Mouse (Mus musculus): ENCODE results near the gene Nek9. TPM values are rescaled to one million over a fixed set of nuclear protein-coding genes. Genes with fewer than 3 reads are reported as not detected.
A peak's percentile ranks its signal among the peaks of the same experiment; 100 is the strongest.

Gene Nek9
- polyA plus RNA-seq, 1 experiment from 2014 or later = 17.3 TPM

DNA sequence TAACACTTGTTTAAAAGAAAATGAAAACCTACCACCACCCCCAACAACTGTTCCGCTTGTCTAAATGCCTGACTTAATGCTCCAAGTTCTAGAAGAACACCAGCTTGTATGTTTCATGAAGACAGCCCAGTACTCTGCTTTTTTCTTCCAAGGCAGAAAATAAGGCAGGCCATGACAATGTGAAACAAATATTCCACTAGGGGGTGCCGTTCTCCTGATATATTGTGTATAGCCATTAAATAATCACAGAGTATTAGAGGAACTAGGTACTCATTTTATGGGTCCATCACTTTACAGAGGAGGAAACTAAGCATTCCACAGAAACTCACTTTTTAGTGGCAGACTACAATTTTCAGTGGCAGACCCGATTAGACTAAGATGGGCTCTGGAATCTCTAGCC lies 7.2 kb upstream of the Nek9 start:
- H3K27me3 ChIP-seq (ENCODE audit: control insufficient read depth, insufficient read depth, low read length) = no peaks in the 10 kb centered on the region
- no peak overlapping the region for H3K27ac ChIP-seq (replicated peaks in 1 of 2; ENCODE audit: control insufficient read depth in 1 of 2, insufficient read depth in 1 of 2, low read depth in 2 of 2, low read length in 2 of 2)
- H3K4me1 ChIP-seq (ENCODE audit: control insufficient read depth in 2 of 2, insufficient read depth in 2 of 2, low read length in 2 of 2) = peaks cover 5 to 18% of the 10 kb centered on the region in 2 experiments; a peak in 3 of 4 replicates
- peaks cover 64% of the 10 kb centered on the region for H3K36me3 ChIP-seq (ENCODE audit: control insufficient read depth, insufficient read depth, low read length)
- H3K4me2 ChIP-seq (ENCODE audit: low read length) = no peak overlapping the region
- WGBS = 42% methylated on average over 3 of the region's 3 CpGs
- no peaks in the 10 kb centered on the region for H3K9me3 ChIP-seq (ENCODE audit: control insufficient read depth, low read length)
- H3K9ac ChIP-seq (ENCODE audit: low read length) = no peak overlapping the region
- ATAC-seq (ENCODE audit: insufficient number of reproducible peaks, insufficient read depth, low FRiP score, low read depth) = no peak
- no peak overlapping the region for H3K4me3 ChIP-seq (ENCODE audit: control insufficient read depth in 1 of 2, insufficient read depth in 1 of 2, low read depth in 1 of 2, low read length in 2 of 2)

DNA sequence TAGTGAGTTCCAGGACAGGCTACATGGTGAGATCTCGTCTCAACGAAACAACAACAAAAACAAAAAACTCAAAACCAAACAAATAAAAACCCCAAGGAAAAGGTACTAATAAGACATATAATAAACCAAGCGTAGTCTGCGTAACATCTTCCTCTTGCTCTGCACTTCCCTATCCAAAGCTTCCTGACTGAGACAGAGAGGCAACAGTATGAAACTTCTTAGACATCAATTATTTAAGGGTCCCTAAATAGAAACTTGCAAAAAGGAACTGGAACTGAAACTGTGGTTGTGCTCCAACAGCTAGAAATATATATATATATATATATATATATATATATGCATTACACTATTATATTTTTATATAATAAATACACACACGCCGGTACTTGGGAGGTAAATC lies 6.4 kb upstream of the Nek9 start:
- Histone ChIP-seq H3K27me3 (ENCODE audit: control insufficient read depth, insufficient read depth, low read length) (no peaks in the 10 kb centered on the region), H3K9ac (ENCODE audit: low read length) (no peak overlapping the region), H3K4me3 (ENCODE audit: control insufficient read depth in 1 of 2, insufficient read depth in 1 of 2, low read depth in 1 of 2, low read length in 2 of 2) (no peak overlapping the region), H3K27ac (replicated peaks in 1 of 2; ENCODE audit: control insufficient read depth in 1 of 2, insufficient read depth in 1 of 2, low read depth in 2 of 2, low read length in 2 of 2) (no peak overlapping the region), H3K36me3 (ENCODE audit: control insufficient read depth, insufficient read depth, low read length) (peaks cover 63% of the 10 kb centered on the region), H3K4me2 (ENCODE audit: low read length) (no peak overlapping the region), H3K9me3 (ENCODE audit: control insufficient read depth, low read length) (no peaks in the 10 kb centered on the region), H3K4me1 (ENCODE audit: control insufficient read depth in 2 of 2, insufficient read depth in 2 of 2, low read length in 2 of 2) (peaks cover 1 to 14% of the 10 kb centered on the region in 2 experiments; a peak in 3 of 4 replicates)
- 93% methylated on average over 6 of the region's 6 CpGs for WGBS
- ATAC-seq (ENCODE audit: insufficient number of reproducible peaks, insufficient read depth, low FRiP score, low read depth) = no peak

DNA sequence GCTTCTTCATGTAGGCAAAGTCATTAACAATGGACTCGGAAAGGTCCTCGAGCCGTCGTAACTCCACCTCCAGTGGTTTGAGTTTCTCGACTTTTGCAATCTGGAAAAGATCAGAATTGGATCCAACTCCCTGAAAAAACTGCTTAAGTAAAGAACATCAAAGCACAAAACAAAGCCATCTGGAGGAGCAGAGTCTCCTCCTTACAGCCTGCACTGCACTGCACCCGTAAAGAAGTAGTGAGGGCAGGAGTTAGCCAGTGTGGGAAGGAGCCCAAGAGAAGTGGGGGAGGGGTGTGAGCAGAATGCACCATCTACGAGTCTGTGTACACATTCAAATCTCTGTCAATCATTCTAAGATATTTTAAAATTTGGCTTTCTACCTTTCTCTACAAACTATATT lies 5.1 kb upstream of the Nek9 start:
- peaks cover 2 to 17% of the 10 kb centered on the region in 2 experiments for H3K4me1 ChIP-seq (ENCODE audit: control insufficient read depth in 2 of 2, insufficient read depth in 2 of 2, low read length in 2 of 2)
- no peak for ATAC-seq (ENCODE audit: insufficient number of reproducible peaks, insufficient read depth, low FRiP score, low read depth)
- no peak overlapping the region for H3K4me2 ChIP-seq (ENCODE audit: low read length)
- no peaks in the 10 kb centered on the region for H3K9me3 ChIP-seq (ENCODE audit: control insufficient read depth, low read length)
- peaks cover 51% of the 10 kb centered on the region for H3K36me3 ChIP-seq (ENCODE audit: control insufficient read depth, insufficient read depth, low read length)
- no peak overlapping the region for H3K27ac ChIP-seq (replicated peaks in 1 of 2; ENCODE audit: control insufficient read depth in 1 of 2, insufficient read depth in 1 of 2, low read depth in 2 of 2, low read length in 2 of 2)
- H3K4me3 ChIP-seq (ENCODE audit: control insufficient read depth in 1 of 2, insufficient read depth in 1 of 2, low read depth in 1 of 2, low read length in 2 of 2) = no peak overlapping the region
- no peaks in the 10 kb centered on the region for H3K27me3 ChIP-seq (ENCODE audit: control insufficient read depth, insufficient read depth, low read length)
- 80% methylated on average over 7 of the region's 7 CpGs for WGBS
- H3K9ac ChIP-seq (ENCODE audit: low read length) = no peak overlapping the region

DNA sequence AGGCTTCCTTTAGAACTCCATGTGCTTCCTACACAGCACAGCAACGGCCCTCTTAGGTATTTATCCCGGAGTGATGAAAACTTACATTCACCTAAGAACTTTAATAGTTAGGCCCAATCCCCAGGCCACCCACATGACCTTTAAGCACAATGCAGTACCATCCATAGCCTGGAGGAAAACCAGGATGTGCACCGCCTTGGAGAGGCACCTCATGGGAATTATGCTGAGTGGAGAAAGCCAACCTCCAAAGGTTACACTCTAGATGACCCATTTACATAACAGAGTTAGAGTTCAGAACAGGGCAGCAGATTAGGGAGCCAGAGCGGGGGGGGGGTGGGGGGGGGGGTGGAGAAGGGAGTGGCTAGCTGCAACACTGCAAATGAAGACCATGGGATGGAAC lies 3.1 kb upstream of the Nek9 start:
- WGBS = 72% methylated on average over 4 of the region's 4 CpGs
- no peak for ATAC-seq (ENCODE audit: insufficient number of reproducible peaks, insufficient read depth, low FRiP score, low read depth)
- Histone ChIP-seq H3K36me3 (ENCODE audit: control insufficient read depth, insufficient read depth, low read length) (peaks cover 32% of the 10 kb centered on the region), H3K9ac (ENCODE audit: low read length) (no peak overlapping the region), H3K4me3 (ENCODE audit: control insufficient read depth in 1 of 2, insufficient read depth in 1 of 2, low read depth in 1 of 2, low read length in 2 of 2) (no peak overlapping the region), H3K4me1 (ENCODE audit: control insufficient read depth in 2 of 2, insufficient read depth in 2 of 2, low read length in 2 of 2) (peaks cover 2 to 25% of the 10 kb centered on the region in 2 experiments), H3K4me2 (ENCODE audit: low read length) (no peak overlapping the region), H3K9me3 (ENCODE audit: control insufficient read depth, low read length) (no peaks in the 10 kb centered on the region), H3K27ac (replicated peaks in 1 of 2; ENCODE audit: control insufficient read depth in 1 of 2, insufficient read depth in 1 of 2, low read depth in 2 of 2, low read length in 2 of 2) (no peak overlapping the region), H3K27me3 (ENCODE audit: control insufficient read depth, insufficient read depth, low read length) (no peaks in the 10 kb centered on the region)

GRCm38 (mm10) chr12:85341131-85341530 lies 2.0 kb upstream of the Nek9 start:
- no peaks in the 10 kb centered on the region for H3K9me3 ChIP-seq (ENCODE audit: control insufficient read depth, low read length)
- H3K36me3 ChIP-seq (ENCODE audit: control insufficient read depth, insufficient read depth, low read length) = peaks cover 35% of the 10 kb centered on the region
- no peak overlapping the region for H3K4me3 ChIP-seq (ENCODE audit: control insufficient read depth in 1 of 2, insufficient read depth in 1 of 2, low read depth in 1 of 2, low read length in 2 of 2)
- H3K9ac ChIP-seq (ENCODE audit: low read length) = no peak overlapping the region
- no peak for ATAC-seq (ENCODE audit: insufficient number of reproducible peaks, insufficient read depth, low FRiP score, low read depth)
- H3K4me2 ChIP-seq (ENCODE audit: low read length) = no peak overlapping the region
- H3K4me1 ChIP-seq (ENCODE audit: control insufficient read depth in 2 of 2, insufficient read depth in 2 of 2, low read length in 2 of 2) = peaks cover 2 to 29% of the 10 kb centered on the region in 2 experiments
- H3K27ac ChIP-seq (replicated peaks in 1 of 2; ENCODE audit: control insufficient read depth in 1 of 2, insufficient read depth in 1 of 2, low read depth in 2 of 2, low read length in 2 of 2) = no peak overlapping the region
- 29% methylated on average over 1 of the region's 1 CpGs for WGBS
- no peaks in the 10 kb centered on the region for H3K27me3 ChIP-seq (ENCODE audit: control insufficient read depth, insufficient read depth, low read length)

- peak overlapping the region; percentile 75 to 90; a peak in 3 of 4 replicates for H3K27ac ChIP-seq (replicated peaks in 1 of 2; ENCODE audit: control insufficient read depth in 1 of 2, insufficient read depth in 1 of 2, low read depth in 2 of 2, low read length in 2 of 2)
Observed at GRCm38 (mm10) chr12:85339947-85340346, 785 bp upstream of the Nek9 start.

DNA sequence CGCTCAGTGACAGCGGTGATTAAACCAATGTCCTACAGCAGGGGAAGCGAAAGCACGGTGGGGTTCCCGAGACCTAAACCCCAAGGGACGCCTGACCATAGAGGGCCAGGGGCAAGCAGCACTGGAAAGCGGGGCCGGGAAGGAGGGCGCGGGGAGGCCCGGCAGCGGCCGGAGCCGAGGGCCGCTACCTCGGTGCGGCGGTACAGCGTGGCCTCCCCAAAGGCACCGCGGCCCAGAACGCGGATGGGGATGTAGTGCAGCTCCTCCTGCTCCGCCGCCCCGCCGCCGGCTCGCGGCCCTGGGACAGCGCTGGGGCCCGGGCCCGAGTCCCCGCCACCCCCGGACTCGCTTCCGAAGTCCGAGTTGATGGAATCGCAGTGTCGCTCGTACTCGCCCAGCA lies 347 bp downstream of the Nek9 start:
- Histone ChIP-seq H3K9me3 (ENCODE audit: control insufficient read depth, low read length) (no peaks in the 10 kb centered on the region), H3K27ac (replicated peaks in 1 of 2; ENCODE audit: control insufficient read depth in 1 of 2, insufficient read depth in 1 of 2, low read depth in 2 of 2, low read length in 2 of 2) (peak overlapping the region; percentile 75 to 90), H3K4me2 (ENCODE audit: low read length) (peak overlapping the region; percentile 74), H3K27me3 (ENCODE audit: control insufficient read depth, insufficient read depth, low read length) (no peaks in the 10 kb centered on the region), H3K36me3 (ENCODE audit: control insufficient read depth, insufficient read depth, low read length) (peaks cover 42% of the 10 kb centered on the region), H3K4me3 (ENCODE audit: control insufficient read depth in 1 of 2, insufficient read depth in 1 of 2, low read depth in 1 of 2, low read length in 2 of 2) (peak overlapping the region; percentile 82 to 90), H3K4me1 (ENCODE audit: control insufficient read depth in 2 of 2, insufficient read depth in 2 of 2, low read length in 2 of 2) (peaks cover 2 to 27% of the 10 kb centered on the region in 2 experiments), H3K9ac (ENCODE audit: low read length) (peak overlapping the region; percentile 96)
- WGBS = under 1% methylated on average over 38 of the region's 42 CpGs
- ATAC-seq (ENCODE audit: insufficient number of reproducible peaks, insufficient read depth, low FRiP score, low read depth) = peak; percentile 64

More at GRCm38 (mm10) chr12:85339947-85340346, 785 bp upstream of the Nek9 start:
- Histone ChIP-seq H3K4me1 (ENCODE audit: control insufficient read depth in 2 of 2, insufficient read depth in 2 of 2, low read length in 2 of 2) (peaks cover 2 to 29% of the 10 kb centered on the region in 2 experiments), H3K4me3 (ENCODE audit: control insufficient read depth in 1 of 2, insufficient read depth in 1 of 2, low read depth in 1 of 2, low read length in 2 of 2) (peak overlapping the region in 1 of 2 experiments; percentile 90; a peak in 3 of 4 replicates), H3K27me3 (ENCODE audit: control insufficient read depth, insufficient read depth, low read length) (no peaks in the 10 kb centered on the region), H3K36me3 (ENCODE audit: control insufficient read depth, insufficient read depth, low read length) (peaks cover 39% of the 10 kb centered on the region), H3K9ac (ENCODE audit: low read length) (no peak overlapping the region), H3K9me3 (ENCODE audit: control insufficient read depth, low read length) (no peaks in the 10 kb centered on the region), H3K4me2 (ENCODE audit: low read length) (peak overlapping the region; percentile 74)
- 42% methylated on average over 4 of the region's 4 CpGs for WGBS
- no peak for ATAC-seq (ENCODE audit: insufficient number of reproducible peaks, insufficient read depth, low FRiP score, low read depth)

All from heart, embryonic 14.5 days (tissue).